Mouse (Mus musculus) bone marrow macrophage, adult 2 months (primary cell): ENCODE results near the gene Akt1. TPM values are rescaled to one million over a fixed set of nuclear protein-coding genes. Genes with fewer than 3 reads are reported as not detected.

Source experiments
- H3K27ac ChIP-seq: 2 replicates; pipeline ENCODE4 v1.5.1; 2012; ENCODE audit warnings: low read depth, low read length; ENCODE audit not compliant: insufficient read depth
- H3K4me1 ChIP-seq: 2 replicates; pipeline ENCODE4 v1.6.1; 2012; ENCODE audit warnings: low read length; ENCODE audit not compliant: control insufficient read depth, insufficient read depth
- H3K4me3 ChIP-seq: 2 replicates; pipeline ENCODE4 v1.5.1; 2012; ENCODE audit warnings: mild to moderate bottlenecking, low read length, moderate library complexity; ENCODE audit not compliant: insufficient read depth
- CTCF ChIP-seq: IDR thresholded peaks from 2 replicates; pipeline ENCODE4 v1.5.1; 2012; ENCODE audit warnings: low read depth, mild to moderate bottlenecking, low read length, moderate library complexity
- POLR2A ChIP-seq: IDR thresholded peaks from 2 replicates; pipeline ENCODE4 v1.6.1; 2012; ENCODE audit warnings: mild to moderate bottlenecking, low read depth, low read length, borderline replicate concordance
- polyA plus RNA-seq: library from polyadenylated mRNA; stranded (reverse); fragments of >200 nt; gene quantifications from 2 replicates; pipeline ENCODE4 v1.2.4, GENCODE M21; 2012; ENCODE audit not compliant: missing spikeins, insufficient read depth, insufficient read length

Akt1 gene
- polyA plus RNA-seq = 169 and 176 TPM in 2 replicates

- Histone ChIP-seq H3K4me1 (peaks cover 33% of the 10 kb centered on the region), H3K4me3 (peak within 1 kb of the TSS; percentile 93), H3K27ac (peak within 1 kb of the TSS; percentile 88)
- 0 out of 2 replicates have a peak, but pooled peaks have one; percentile 9 for TF ChIP-seq CTCF
- TF ChIP-seq POLR2A = no peak
Measured at GRCm38 (mm10) chr12:112674132-112675011, at the start of gene Akt1. Gene Akt1 (minus strand): TSS chr12:112674884.

GRCm38 (mm10) chr12:112724077-112724805 is 49.6 kb upstream of the Akt1 start:
- TF ChIP-seq CTCF = peak; percentile 98
- no peak for TF ChIP-seq POLR2A
- no peak overlapping the region for H3K4me3 ChIP-seq
- H3K27ac ChIP-seq = no peak overlapping the region
- peaks cover 3% of the 10 kb centered on the region; the same call in 1 of the 2 replicates for H3K4me1 ChIP-seq

- no peak overlapping the region for H3K4me3 ChIP-seq
- H3K27ac ChIP-seq = no peak overlapping the region
- peaks cover 3% of the 10 kb centered on the region; the same call in 1 of the 2 replicates for H3K4me1 ChIP-seq
- TF ChIP-seq CTCF (no peak), POLR2A (no peak)
Measured at GRCm38 (mm10) chr12:112723445-112723844, 48.8 kb upstream of the Akt1 start.

DNA sequence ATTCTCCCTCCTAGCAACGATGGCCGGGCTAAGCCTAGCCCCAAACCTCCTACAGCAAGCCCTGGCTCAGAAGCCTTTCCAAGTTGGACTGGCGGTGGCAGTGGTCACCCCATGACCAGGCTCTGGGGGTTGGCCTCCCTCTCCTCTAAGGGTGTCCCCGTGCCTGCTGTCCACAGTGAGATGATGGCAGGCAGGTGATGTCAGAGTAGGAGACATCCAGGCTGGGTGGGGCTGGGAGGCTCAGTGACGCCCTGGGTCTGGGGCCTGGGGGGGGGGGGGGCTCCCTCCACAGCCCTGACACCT is 48.3 kb upstream of the Akt1 start:
- Histone ChIP-seq H3K4me1 (peaks cover 3% of the 10 kb centered on the region; the same call in 1 of the 2 replicates), H3K4me3 (peak overlapping the region; percentile 68), H3K27ac (no peak overlapping the region)
- TF ChIP-seq CTCF (no peak), POLR2A (no peak)

DNA sequence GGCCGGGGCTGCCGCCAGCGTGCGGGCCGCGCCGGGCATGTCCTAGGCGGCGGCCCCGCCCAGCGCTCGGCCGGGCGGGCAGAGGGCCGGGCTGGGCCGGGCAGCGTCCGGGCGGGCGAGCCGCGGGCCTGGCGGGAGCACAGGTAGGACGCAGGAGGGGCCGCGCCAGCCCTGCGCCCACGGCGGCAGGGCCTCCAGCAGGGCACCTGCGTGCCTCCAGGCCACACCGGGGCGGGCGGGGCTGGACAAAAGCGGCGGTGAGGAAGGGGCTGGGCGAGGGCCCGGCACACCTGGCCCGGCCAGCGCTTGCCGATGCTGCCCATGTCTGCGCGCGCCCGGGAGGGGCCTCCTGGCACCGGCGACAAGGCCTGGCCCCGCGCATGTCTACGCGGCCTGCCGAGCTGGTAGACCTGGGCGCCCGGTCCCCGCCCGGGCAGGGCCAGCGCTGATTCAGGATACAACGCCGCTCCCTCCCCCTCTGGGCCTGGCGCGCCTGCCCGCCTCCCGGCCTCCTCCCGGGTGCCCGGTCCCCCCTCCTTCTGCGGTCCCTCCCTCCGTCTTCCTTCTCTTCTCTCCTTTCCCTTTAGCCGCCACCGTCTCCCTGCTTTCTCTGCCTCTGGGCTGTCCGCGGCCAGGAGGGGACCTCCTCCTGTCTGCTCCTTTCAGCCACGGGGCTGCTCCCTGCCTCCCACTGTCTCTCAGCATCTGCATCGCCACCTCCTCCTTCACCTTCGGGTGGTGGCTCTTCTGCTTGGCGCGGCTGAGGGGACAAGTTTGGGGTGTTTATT is 47.8 kb upstream of the Akt1 start:
- Histone ChIP-seq H3K4me1 (peaks cover 3% of the 10 kb centered on the region; the same call in 1 of the 2 replicates), H3K4me3 (peak overlapping the region; percentile 68), H3K27ac (no peak overlapping the region)
- TF ChIP-seq POLR2A (no peak), CTCF (no peak)

DNA sequence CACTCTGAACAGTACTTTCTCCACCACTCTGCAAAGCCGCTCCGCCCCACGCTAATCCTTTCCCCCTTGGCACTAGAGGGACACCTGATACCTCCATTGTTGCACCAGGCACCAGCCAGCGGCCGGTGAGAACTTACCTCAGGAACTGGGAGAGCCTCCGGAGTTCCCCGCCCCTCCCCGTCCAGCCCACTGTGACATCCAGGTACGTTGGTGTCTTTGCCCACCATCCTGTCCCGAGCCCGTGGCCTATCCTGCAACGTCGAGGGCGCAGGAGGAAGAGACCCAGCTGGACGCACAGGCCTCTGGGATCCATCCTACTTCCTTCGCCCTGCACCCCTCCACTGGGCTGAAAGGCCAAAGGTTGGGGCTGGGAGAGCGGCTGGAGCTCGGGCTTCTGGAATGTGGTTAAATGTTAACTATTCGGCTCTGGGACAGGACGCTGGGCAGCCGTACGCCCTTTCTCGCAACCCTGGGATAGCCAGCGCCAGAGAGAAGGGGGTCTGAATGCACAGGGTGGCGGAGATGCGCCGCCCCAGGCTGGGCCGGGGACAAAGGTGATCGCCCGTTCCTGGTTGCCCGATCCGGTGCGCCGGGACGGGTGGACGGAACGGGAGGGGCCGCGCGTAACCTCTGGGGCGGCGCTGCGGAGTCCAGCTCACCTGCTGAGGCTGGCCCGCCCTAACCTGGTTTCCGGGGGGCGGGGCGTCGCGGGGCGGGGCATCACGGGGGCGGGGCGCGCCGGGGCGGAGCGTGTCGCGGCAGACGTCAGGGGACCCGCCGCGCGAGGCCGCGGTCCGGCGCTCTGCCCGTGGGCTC is 46.9 kb upstream of the Akt1 start:
- H3K27ac ChIP-seq = no peak overlapping the region
- TF ChIP-seq POLR2A (no peak), CTCF (no peak)
- peak overlapping the region; percentile 68 for H3K4me3 ChIP-seq
- peaks cover 3% of the 10 kb centered on the region; the same call in 1 of the 2 replicates for H3K4me1 ChIP-seq

- Histone ChIP-seq H3K27ac (no peak overlapping the region), H3K4me3 (no peak overlapping the region), H3K4me1 (peaks cover 3% of the 10 kb centered on the region; the same call in 1 of the 2 replicates)
- TF ChIP-seq CTCF = no peak
- TF ChIP-seq POLR2A = no peak
Measured at GRCm38 (mm10) chr12:112720890-112721423, 46.3 kb upstream of the Akt1 start.

GRCm38 (mm10) chr12:112720216-112720615 is 45.5 kb upstream of the Akt1 start, which contains the start of gene Cep170b:
Gene Cep170b (plus strand): TSS chr12:112720455.
- Histone ChIP-seq H3K27ac (no peak within 1 kb of the TSS), H3K4me1 (peaks cover 3% of the 10 kb centered on the region; the same call in 1 of the 2 replicates), H3K4me3 (no peak within 1 kb of the TSS)
- TF ChIP-seq CTCF = no peak
- no peak for TF ChIP-seq POLR2A

GRCm38 (mm10) chr12:112718995-112719394 is 44.3 kb upstream of the Akt1 start:
- no peak for TF ChIP-seq CTCF
- TF ChIP-seq POLR2A = no peak
- Histone ChIP-seq H3K4me1 (peaks cover 3% of the 10 kb centered on the region; the same call in 1 of the 2 replicates), H3K4me3 (no peak overlapping the region), H3K27ac (no peak overlapping the region)
